Mouse (Mus musculus) hindbrain, embryonic 16.5 days (tissue): ENCODE data around the gene Acot6. TPM values are rescaled to one million over a fixed set of nuclear protein-coding genes. Genes with fewer than 3 reads are reported as not detected.
"Not testable (repeated sequence)": the region's sequence is repeated elsewhere in the genome, so short reads cannot be mapped to it uniquely, and the experiment has no call there.

Source experiments
- ATAC-seq: fragments of 200-750 bp; cut with Nextera tagmentation; 2 replicates; pipeline ENCODE4 v1.8.0; 2017; ENCODE audit warnings: moderate TSS enrichment, moderate library complexity
- H3K27ac ChIP-seq: fragments of 300-500 bp; sonication (generic); 2 replicates; pipeline ENCODE4 v1.5.1; 2014; ENCODE audit warnings: low read depth, mild to moderate bottlenecking, control low read depth, low read length, moderate library complexity
- H3K27me3 ChIP-seq: fragments of 300-500 bp; sonication (generic); replicated peaks from 2 replicates; pipeline ENCODE4 v1.6.1; 2014; ENCODE audit warnings: low read length; ENCODE audit not compliant: control insufficient read depth, insufficient read depth
- H3K36me3 ChIP-seq: fragments of 300-500 bp; sonication (generic); 2 replicates; pipeline ENCODE4 v1.6.1; 2014; ENCODE audit warnings: mild to moderate bottlenecking, low read length, moderate library complexity, mixed read lengths; ENCODE audit not compliant: control insufficient read depth, insufficient read depth
- H3K4me1 ChIP-seq: fragments of 300-500 bp; sonication (generic); 2 replicates; pipeline ENCODE4 v1.6.1; 2014; ENCODE audit warnings: low read depth, low read length; ENCODE audit not compliant: control insufficient read depth, insufficient read depth
- H3K4me2 ChIP-seq: fragments of 300-500 bp; sonication (generic); 2 replicates; pipeline ENCODE4 v1.6.1; 2014; ENCODE audit warnings: mild to moderate bottlenecking, low read length, control low read depth, moderate library complexity
- H3K4me3 ChIP-seq: fragments of 300-500 bp; sonication (generic); 2 replicates; pipeline ENCODE4 v1.5.1; 2014; ENCODE audit warnings: mild to moderate bottlenecking, low read length, control low read depth, moderate library complexity
- H3K9ac ChIP-seq: fragments of 300-500 bp; sonication (generic); 2 replicates; pipeline ENCODE4 v1.6.1; 2014; ENCODE audit warnings: low read depth, mild to moderate bottlenecking, control low read depth, low read length, moderate library complexity
- H3K9me3 ChIP-seq: fragments of 300-500 bp; sonication (generic); 2 replicates; pipeline ENCODE4 v1.6.1; 2014; ENCODE audit warnings: mild to moderate bottlenecking, low read length, moderate library complexity; ENCODE audit not compliant: control insufficient read depth
- WGBS: fragments of 180-500 bp; shearing (Covaris S2); extraction: QIAGEN DNeasy Blood & Tissue Kit; methylation state at CpG from one replicate; pipeline ENCODE4 v1.1.7; 2014; 5-methylcytosine and 5-hydroxymethylcytosine counted together
- polyA plus RNA-seq: library from polyadenylated mRNA; unstranded; fragments of >200 nt; fragmentation: Nextera tagmentation; extraction: Ambion mirVana; gene quantifications from 2 replicates; pipeline ENCODE4 v1.2.1, GENCODE M21; 2015

Acot6 gene
- 1.3 and 1.5 TPM in 2 replicates for polyA plus RNA-seq

DNA sequence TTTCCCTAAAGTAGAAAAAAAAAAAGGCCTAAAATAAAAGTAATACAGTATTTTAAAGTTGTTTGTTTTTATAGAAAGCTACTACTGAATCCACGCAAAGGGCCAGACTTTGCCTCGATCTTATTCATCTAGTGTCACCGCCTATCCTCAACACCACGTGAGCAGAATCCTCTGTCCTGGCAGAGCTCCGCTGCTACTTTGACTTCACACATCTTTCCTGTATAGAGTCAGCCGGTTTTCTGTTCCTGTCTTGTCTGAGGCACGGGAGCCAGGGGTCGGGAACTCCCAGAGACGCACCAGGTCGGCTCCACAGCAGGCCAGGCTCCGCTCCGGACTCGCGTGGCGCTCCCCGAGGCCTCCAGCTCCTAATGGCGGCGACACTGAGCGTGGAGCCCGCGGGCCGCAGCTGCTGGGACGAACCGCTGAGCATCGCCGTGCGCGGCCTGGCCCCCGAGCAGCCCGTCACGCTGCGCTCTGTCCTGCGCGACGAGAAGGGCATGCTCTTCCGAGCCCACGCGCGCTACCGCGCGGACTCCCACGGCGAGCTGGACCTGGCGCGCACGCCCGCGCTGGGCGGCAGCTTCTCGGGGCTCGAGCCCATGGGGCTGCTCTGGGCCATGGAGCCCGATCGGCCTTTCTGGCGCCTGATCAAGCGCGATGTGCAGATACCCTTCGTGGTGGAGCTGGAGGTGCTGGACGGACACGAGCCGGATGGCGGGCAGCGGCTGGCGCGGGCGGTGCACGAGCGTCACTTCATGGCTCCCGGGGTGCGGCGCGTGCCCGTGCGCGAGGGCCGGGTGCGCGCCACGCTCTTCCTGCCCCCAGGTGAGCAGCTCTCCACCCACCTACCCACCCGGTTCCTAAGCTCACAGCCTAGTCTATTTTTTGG is at the start of gene Acot6:
Acot6 (plus strand) TSS at position 51 of the 889 bp plus-strand sequence.
- under 1% methylated on average over 44 of the region's 80 CpGs for WGBS
- H3K27ac ChIP-seq, result peak within 1 kb of the TSS; percentile 39; the same call in 1 of the 2 replicates
- H3K27me3 ChIP-seq, H3K9me3 ChIP-seq, H3K36me3 ChIP-seq, H3K4me1 ChIP-seq: not testable (repeated sequence)
- H3K4me2 ChIP-seq, result peak within 1 kb of the TSS; percentile 80
- ATAC-seq, result peak; percentile 91
- H3K4me3 ChIP-seq, result peak within 1 kb of the TSS; percentile 56
- H3K9ac ChIP-seq, result peak within 1 kb of the TSS; percentile 76

DNA sequence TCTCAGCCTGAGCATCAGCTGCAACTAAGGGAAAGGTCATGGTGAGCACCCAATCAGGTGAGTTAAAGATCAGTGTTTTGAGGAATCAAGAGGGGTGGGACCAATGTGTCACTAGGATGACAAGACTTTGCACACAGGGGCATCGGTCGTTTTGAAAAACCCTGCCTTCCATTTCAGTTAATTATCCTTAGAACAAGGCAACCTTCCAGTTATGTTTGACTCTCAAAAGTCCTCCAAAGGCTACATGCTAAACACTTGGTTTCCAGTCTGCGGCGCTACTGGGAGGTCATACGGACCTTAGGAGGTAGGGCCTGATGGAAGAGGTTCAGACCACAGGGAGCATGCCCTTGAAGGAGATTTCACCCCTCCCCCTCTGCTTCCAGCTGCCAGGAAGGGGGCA is 49.7 kb upstream of the Acot6 start:
- WGBS, result 86% methylated on average over 5 of the region's 5 CpGs
- not testable (repeated sequence) for H3K4me2 ChIP-seq, H3K9ac ChIP-seq, H3K27me3 ChIP-seq, H3K9me3 ChIP-seq, H3K4me1 ChIP-seq, H3K4me3 ChIP-seq, H3K27ac ChIP-seq, H3K36me3 ChIP-seq, ATAC-seq

DNA sequence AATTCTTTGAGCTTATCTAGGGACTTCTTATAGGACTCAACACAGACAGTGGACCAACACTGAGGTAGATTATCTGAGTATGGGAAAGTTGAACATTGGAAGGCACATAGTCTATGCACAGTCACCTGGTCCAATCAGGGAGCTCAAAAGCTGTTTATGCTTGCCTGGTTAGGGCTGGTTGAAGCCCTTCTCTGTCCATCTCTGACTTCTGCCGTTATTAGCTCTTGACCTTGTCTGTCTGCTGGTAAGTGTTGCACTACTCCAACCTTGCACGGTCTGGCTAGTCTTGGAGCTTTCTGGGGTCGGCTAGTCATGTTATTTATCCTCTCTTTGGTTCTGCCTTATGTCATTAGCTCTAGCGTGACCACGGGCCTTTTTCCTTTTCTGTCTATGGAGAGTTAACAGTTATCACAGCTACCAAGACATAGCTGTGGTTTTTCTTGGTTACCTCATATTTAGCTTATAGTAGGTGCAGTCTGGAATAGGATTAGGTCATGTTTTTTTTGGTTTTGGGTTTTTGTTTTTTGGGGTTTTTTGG is 48.4 kb upstream of the Acot6 start, which contains the start of gene Acot3:
Acot3 (plus strand) TSS at position 208 of the 538 bp plus-strand sequence.
- Histone ChIP-seq H3K27me3 (no peaks in the 10 kb centered on the region; the same call in 1 of the 2 replicates), H3K9ac (no peak within 1 kb of the TSS), H3K9me3 (peaks cover 3% of the 10 kb centered on the region), H3K4me2 (peak within 1 kb of the TSS; percentile 81), H3K4me3 (peak within 1 kb of the TSS; percentile 46), H3K4me1 (peaks cover 5% of the 10 kb centered on the region; the same call in 1 of the 2 replicates), H3K36me3 (no peaks in the 10 kb centered on the region), H3K27ac (no peak within 1 kb of the TSS)
- WGBS, result 85% methylated on average over 5 of the region's 5 CpGs
- ATAC-seq, result no peak

DNA sequence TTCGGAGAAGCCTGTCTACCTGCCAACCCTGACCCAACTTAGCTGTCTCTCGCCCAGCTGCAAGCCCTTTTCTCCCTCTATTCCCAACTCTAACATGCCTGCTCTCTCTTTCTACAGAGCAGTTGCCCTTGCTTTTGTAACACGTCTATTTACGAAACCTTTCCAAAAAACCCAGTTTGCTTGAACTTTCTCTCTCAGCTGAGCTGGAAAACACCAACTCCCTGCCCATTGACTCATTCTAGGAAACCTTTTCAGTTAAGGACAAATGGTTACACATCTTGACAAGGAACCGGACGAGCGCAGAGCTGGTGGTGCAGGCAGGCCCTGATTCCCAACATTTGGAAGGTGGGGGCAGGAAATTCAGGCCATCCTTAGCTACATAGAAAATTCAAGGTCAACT is 47.8 kb upstream of the Acot6 start:
- H3K4me2 ChIP-seq, result peak overlapping the region; percentile 81
- ATAC-seq, result no peak
- no peaks in the 10 kb centered on the region; the same call in 1 of the 2 replicates for H3K27me3 ChIP-seq
- H3K27ac ChIP-seq, result no peak overlapping the region
- H3K4me1 ChIP-seq, result peaks cover 5% of the 10 kb centered on the region; the same call in 1 of the 2 replicates
- 85% methylated on average over 7 of the region's 7 CpGs for WGBS
- H3K9ac ChIP-seq, result no peak overlapping the region
- H3K9me3 ChIP-seq, result peaks cover 3% of the 10 kb centered on the region
- no peaks in the 10 kb centered on the region for H3K36me3 ChIP-seq
- no peak overlapping the region for H3K4me3 ChIP-seq

DNA sequence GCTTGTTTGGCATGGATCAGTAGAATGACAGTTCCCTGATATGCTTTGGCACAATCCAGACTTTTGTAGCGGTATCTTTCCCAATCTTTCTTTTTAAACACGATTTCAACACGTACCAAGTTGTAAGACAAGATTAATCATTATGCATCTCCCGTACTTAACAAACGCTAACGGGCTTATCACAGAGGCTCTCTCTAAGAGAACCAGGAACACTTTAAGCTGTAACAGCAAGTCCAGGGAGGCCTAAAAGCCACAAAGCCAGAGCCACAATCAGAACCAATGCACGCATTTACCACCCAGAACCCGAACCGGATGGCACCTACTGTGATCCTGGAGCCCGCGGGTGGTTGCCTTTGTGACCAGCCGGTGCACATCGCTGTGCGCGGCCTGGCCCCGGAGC is 47.3 kb upstream of the Acot6 start:
- Histone ChIP-seq H3K9me3 (peaks cover 2% of the 10 kb centered on the region), H3K4me3 (peak overlapping the region; percentile 46), H3K9ac (peak overlapping the region; percentile 52), H3K36me3 (no peaks in the 10 kb centered on the region), H3K4me2 (peak overlapping the region; percentile 81), H3K4me1 (peaks cover 5% of the 10 kb centered on the region; the same call in 1 of the 2 replicates), H3K27ac (no peak overlapping the region), H3K27me3 (no peaks in the 10 kb centered on the region; the same call in 1 of the 2 replicates)
- ATAC-seq, result no peak
- 11% methylated on average over 16 of the region's 16 CpGs for WGBS

DNA sequence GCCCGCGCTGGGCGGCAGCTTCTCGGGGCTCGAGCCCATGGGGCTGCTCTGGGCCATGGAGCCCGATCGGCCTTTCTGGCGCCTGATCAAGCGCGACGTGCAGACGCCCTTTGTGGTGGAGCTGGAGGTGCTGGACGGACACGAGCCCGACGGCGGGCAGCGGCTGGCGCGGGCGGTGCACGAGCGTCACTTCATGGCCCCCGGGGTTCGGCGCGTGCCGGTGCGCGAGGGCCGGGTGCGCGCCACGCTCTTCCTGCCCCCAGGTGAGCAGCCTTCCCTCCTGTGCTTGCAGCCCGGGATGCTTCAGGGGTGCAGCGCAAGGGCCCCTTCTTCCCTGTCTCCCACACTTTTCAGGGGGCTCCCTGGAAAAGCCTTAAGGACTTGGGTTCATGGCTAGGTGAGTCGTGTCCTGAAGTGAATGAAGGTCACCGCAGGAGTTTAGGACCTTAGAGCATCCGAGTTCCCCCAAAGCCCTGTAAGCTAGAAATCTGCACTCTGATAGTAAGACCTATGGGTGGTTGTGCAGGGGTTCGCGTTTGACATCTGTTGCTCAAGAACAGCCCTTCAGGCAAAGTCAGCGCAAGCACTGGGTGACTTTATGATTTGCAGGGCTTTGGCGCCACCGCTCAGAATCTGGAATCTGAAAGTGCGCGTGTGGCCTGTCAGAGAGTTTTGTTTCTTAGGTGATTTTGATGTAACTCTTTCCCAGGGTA is 46.6 kb upstream of the Acot6 start:
- H3K36me3 ChIP-seq, result no peaks in the 10 kb centered on the region
- no peak overlapping the region for H3K27ac ChIP-seq
- no peaks in the 10 kb centered on the region; the same call in 1 of the 2 replicates for H3K27me3 ChIP-seq
- H3K4me2 ChIP-seq, result peak overlapping the region; percentile 81
- 3% methylated on average over 33 of the region's 46 CpGs for WGBS
- H3K4me3 ChIP-seq, result peak overlapping the region; percentile 46
- peaks cover 5% of the 10 kb centered on the region; the same call in 1 of the 2 replicates for H3K4me1 ChIP-seq
- H3K9me3 ChIP-seq, result no peaks in the 10 kb centered on the region; the same call in 1 of the 2 replicates
- peak overlapping the region; percentile 52 for H3K9ac ChIP-seq
- ATAC-seq, result no peak

DNA sequence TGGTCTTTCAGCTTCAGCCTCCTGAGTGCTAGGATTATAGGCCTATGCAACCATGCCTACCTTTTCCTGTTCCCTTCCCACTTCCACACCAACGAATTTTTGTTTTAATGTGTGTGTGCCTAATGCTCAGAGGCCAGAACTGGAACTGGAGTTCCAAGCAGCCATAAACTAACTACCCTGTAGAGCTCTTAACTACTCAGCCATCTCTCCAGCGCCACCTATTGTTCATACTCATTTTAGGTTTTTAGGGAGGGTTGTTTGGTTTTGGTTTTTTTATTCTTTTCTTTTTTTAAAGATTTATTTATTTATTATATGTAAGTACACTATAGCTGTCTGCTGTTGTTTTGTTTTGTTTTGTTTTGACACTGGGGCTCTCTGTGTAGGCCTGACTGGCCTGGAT is 39.5 kb upstream of the Acot6 start:
- H3K9ac ChIP-seq, result no peak overlapping the region
- H3K27me3 ChIP-seq, result no peaks in the 10 kb centered on the region
- ATAC-seq, result no peak
- no peaks in the 10 kb centered on the region for H3K4me1 ChIP-seq
- 25% methylated on average over 2 of the region's 2 CpGs for WGBS
- no peaks in the 10 kb centered on the region for H3K36me3 ChIP-seq
- H3K4me3 ChIP-seq, result no peak overlapping the region
- no peaks in the 10 kb centered on the region for H3K9me3 ChIP-seq
- no peak overlapping the region for H3K4me2 ChIP-seq
- H3K27ac ChIP-seq, result no peak overlapping the region

DNA sequence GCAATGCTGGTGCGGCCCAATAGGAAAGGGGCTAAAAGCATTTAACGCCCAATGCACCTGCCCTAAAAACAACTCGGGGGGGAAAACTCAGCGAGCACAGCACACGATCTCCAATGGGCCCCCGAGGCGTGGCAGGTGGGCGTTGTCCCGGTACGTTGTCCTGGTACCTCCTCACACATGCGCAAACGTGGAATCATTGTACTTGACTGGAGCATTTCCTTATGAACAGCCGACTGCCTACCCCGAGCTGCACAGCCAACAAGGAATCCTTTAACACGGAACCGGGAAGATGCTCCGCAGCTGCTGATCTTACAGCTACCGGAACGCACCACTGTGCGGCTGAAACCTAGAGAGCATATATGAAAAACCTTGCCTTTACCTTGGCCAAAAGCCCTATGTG is 38.1 kb upstream of the Acot6 start:
- ATAC-seq, result no peak
- Histone ChIP-seq H3K4me3 (no peak overlapping the region), H3K4me2 (no peak overlapping the region), H3K9ac (no peak overlapping the region), H3K36me3 (no peaks in the 10 kb centered on the region), H3K9me3 (no peaks in the 10 kb centered on the region), H3K27ac (no peak overlapping the region), H3K27me3 (no peaks in the 10 kb centered on the region), H3K4me1 (no peaks in the 10 kb centered on the region)
- 94% methylated on average over 20 of the region's 20 CpGs for WGBS

DNA sequence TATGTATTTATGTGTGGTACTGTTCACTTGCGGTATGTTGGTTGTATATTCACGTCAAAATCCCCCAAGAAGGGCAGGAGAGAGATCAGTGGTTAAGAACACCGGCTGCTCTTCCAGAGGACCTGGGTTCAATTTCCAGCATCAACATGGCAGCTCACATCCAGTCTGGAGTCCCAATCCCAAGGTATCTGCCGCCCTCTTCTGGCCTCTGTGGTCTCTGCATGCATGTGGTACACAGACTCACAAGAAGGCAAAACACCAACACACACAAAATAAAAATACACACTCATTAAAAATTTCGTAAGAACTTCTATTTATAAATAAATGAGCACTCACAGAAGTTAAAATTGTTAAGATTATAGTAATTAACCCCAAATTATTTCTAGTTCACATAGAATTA is 37.2 kb upstream of the Acot6 start:
- H3K4me2 ChIP-seq, result no peak overlapping the region
- no peak for ATAC-seq
- H3K36me3 ChIP-seq, result no peaks in the 10 kb centered on the region
- WGBS, result 73% methylated on average over 5 of the region's 5 CpGs
- no peaks in the 10 kb centered on the region for H3K9me3 ChIP-seq
- 0 out of 2 replicates have a peak, but pooled peaks cover 3% of the 10 kb centered on the region for H3K27me3 ChIP-seq
- H3K9ac ChIP-seq, result no peak overlapping the region
- no peaks in the 10 kb centered on the region for H3K4me1 ChIP-seq
- no peak overlapping the region for H3K4me3 ChIP-seq
- no peak overlapping the region for H3K27ac ChIP-seq
